Mouse (Mus musculus) erythroblast, embryonic 14.5 days (primary cell): ENCODE results near the gene Aldh18a1.

Experiments used
- GATA1 ChIP-seq: IDR thresholded peaks from 2 replicates; pipeline ENCODE4 v1.6.1; 2012; ENCODE audit warnings: low read length, inconsistent platforms, mixed read lengths
- TAL1 ChIP-seq: IDR thresholded peaks from 3 replicates; pipeline ENCODE4 v1.6.1; 2012; ENCODE audit warnings: low read length, inconsistent platforms, mixed read lengths

- no peak for TF ChIP-seq TAL1
- no peak for TF ChIP-seq GATA1
These were observed 39.9 kb downstream of the Aldh18a1 start for GRCm38 (mm10) chr19:40548386-40548785.
